19 mouse cellular contexts compared by ENCODE assay signal in the genomic region with DNA sequence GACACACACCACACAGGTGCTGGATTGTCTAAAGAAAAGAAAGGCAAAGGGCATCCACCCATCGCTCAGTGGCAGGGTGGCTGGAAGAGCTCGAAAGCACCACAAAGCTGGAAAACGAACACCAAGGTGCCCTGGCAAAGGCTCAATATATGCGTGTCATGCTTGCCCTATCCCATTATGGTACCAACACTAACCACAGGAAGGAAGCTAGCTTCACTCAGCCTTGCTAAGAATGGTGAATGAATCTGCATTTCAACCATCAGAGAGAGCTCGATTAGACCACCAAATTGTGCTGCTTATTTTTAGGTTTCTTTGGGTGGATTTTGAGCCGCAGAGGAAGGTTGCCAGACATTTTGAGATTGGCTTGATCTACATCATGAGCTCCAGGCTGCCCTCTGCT.
"Had no signal": no experiment of that assay in that cellular context is flagged by ENCODE, and none has a peak within 500 bp of the region (broad histone marks: within the 10 kb centered on the region; RNA-seq: fewer than 3 reads in every experiment).

No protein-coding gene starts in this region.

- H3K4me3 ChIP-seq: midbrain, embryonic 13.5 days; myocyte; neural tube, embryonic 13.5 days; neural tube, embryonic 15.5 days had no signal

- DNase-seq: lung, adult 18-20 months; lung, embryonic 14.5 days; lung, postnatal 10 days; lung, postnatal 4 days; retina, postnatal 1 day; right cerebral cortex, adult 18-20 months; right cerebral cortex, postnatal 25 days; right cerebral cortex, postnatal 4 days; spleen, adult 18-20 months; thymus, adult 2 months; thymus, postnatal 25 days; thymus, postnatal 4 days had no signal

- H3K9me3 ChIP-seq: midbrain, embryonic 13.5 days; neural tube, embryonic 13.5 days; neural tube, embryonic 15.5 days had no signal

- H3K27me3 ChIP-seq: midbrain, embryonic 13.5 days; neural tube, embryonic 13.5 days; neural tube, embryonic 15.5 days had no signal

- H3K9ac ChIP-seq: liver, embryonic 14.5 days; lung, embryonic 14.5 days; midbrain, embryonic 13.5 days; neural tube, embryonic 13.5 days; neural tube, embryonic 15.5 days had no signal

- ATAC-seq: midbrain, embryonic 13.5 days; midbrain, embryonic 16.5 days had no signal

- H3K4me1 ChIP-seq: midbrain, embryonic 13.5 days; neural tube, embryonic 13.5 days; neural tube, embryonic 15.5 days had no signal

- H3K36me3 ChIP-seq: midbrain, embryonic 13.5 days; neural tube, embryonic 13.5 days; neural tube, embryonic 15.5 days had no signal

- H3K4me2 ChIP-seq: lung, embryonic 14.5 days; midbrain, embryonic 11.5 days; midbrain, embryonic 13.5 days; neural tube, embryonic 13.5 days; neural tube, embryonic 15.5 days had no signal

- H3K27ac ChIP-seq: liver, embryonic 14.5 days; midbrain, embryonic 13.5 days; neural tube, embryonic 13.5 days; neural tube, embryonic 15.5 days had no signal
